Mouse (Mus musculus) forebrain, embryonic 14.5 days (tissue): ENCODE measurements at regions not wholly inside any gene's neighbourhood (a gene's known extent, or its start where the extent isn't known, plus 50 kb on each side); places are given as distances from the start of the nearest gene placed in this dataset.

Experiments used
- ATAC-seq: fragments of 200-750 bp; cut with Nextera tagmentation; 2 replicates; pipeline ENCODE4 v1.8.0; 2017; ENCODE audit warnings: mild to moderate bottlenecking, moderate library complexity
- DNase-seq: peaks from one replicate; pipeline ENCODE4 v3.0.0-alpha.2; 2015; ENCODE audit warnings: low spot score
- H3K27ac ChIP-seq: fragments of 300-500 bp; sonication (generic); 2 replicates; pipeline ENCODE4 v1.5.1; 2014; ENCODE audit warnings: low read depth, mild to moderate bottlenecking, control low read depth, low read length, moderate library complexity
- H3K27me3 ChIP-seq: fragments of 300-500 bp; sonication (generic); replicated peaks from 2 replicates; pipeline ENCODE4 v1.6.1; 2014; ENCODE audit warnings: low read length, control low read depth, mixed read lengths; ENCODE audit not compliant: control insufficient read depth, insufficient read depth
- H3K36me3 ChIP-seq: fragments of 300-500 bp; sonication (generic); 2 replicates; pipeline ENCODE4 v1.6.1; 2014; ENCODE audit warnings: low read length, control low read depth; ENCODE audit not compliant: control insufficient read depth, insufficient read depth
- H3K4me1 ChIP-seq: fragments of 300-500 bp; sonication (generic); 2 replicates; pipeline ENCODE4 v1.6.1; 2014; ENCODE audit warnings: antibody characterized with exemption, low read length, control low read depth; ENCODE audit not compliant: control insufficient read depth, insufficient read depth
- H3K4me2 ChIP-seq: fragments of 300-500 bp; sonication (generic); 2 replicates; pipeline ENCODE4 v1.6.1; 2014; ENCODE audit warnings: mild to moderate bottlenecking, control low read depth, low read length
- H3K4me3 ChIP-seq: fragments of 300-500 bp; sonication (generic); 2 replicates; pipeline ENCODE4 v1.5.1; 2014; ENCODE audit warnings: low read depth, low read length, control low read depth
- H3K9ac ChIP-seq: fragments of 300-500 bp; sonication (generic); 2 replicates; pipeline ENCODE4 v1.6.1; 2014; ENCODE audit warnings: mild to moderate bottlenecking, low read length, control low read depth, moderate library complexity
- H3K9me3 ChIP-seq: fragments of 300-500 bp; sonication (generic); replicated peaks from 2 replicates; pipeline ENCODE4 v1.6.1; 2016; ENCODE audit warnings: low read length, control low read depth, mixed read lengths; ENCODE audit not compliant: control insufficient read depth
- WGBS: fragments of 180-500 bp; shearing (Covaris S2); extraction: QIAGEN DNeasy Blood & Tissue Kit; methylation state at CpG from one replicate; pipeline ENCODE4 v1.1.7; 2014; 5-methylcytosine and 5-hydroxymethylcytosine counted together

GRCm38 (mm10) chr8:10882381-10882780 is 125.9 kb downstream of the Irs2 start:
- no peak overlapping the region for H3K27ac ChIP-seq
- WGBS: 81% methylated on average over 5 of the region's 5 CpGs
- H3K27me3 ChIP-seq: no peaks in the 10 kb centered on the region
- H3K4me3 ChIP-seq: no peak overlapping the region
- no peak overlapping the region for H3K9ac ChIP-seq
- ATAC-seq (no peak), DNase-seq (no peak)
- H3K4me2 ChIP-seq: no peak overlapping the region
- H3K36me3 ChIP-seq: no peaks in the 10 kb centered on the region
- no peaks in the 10 kb centered on the region for H3K9me3 ChIP-seq
- H3K4me1 ChIP-seq: 0 out of 2 replicates have a peak, but pooled peaks cover 2% of the 10 kb centered on the region

GRCm38 (mm10) chr8:10879883-10880282 is 128.4 kb downstream of the Irs2 start:
- Histone ChIP-seq H3K36me3 (no peaks in the 10 kb centered on the region), H3K4me1 (0 out of 2 replicates have a peak, but pooled peaks cover 2% of the 10 kb centered on the region), H3K9me3 (no peaks in the 10 kb centered on the region), H3K27me3 (no peaks in the 10 kb centered on the region), H3K4me2 (no peak overlapping the region), H3K4me3 (no peak overlapping the region), H3K27ac (no peak overlapping the region), H3K9ac (no peak overlapping the region)
- no peak for ATAC-seq
- peak; percentile 32 for DNase-seq
- 40% methylated on average over 6 of the region's 6 CpGs for WGBS

- H3K4me1 ChIP-seq: 0 out of 2 replicates have a peak, but pooled peaks cover 2% of the 10 kb centered on the region
- no peaks in the 10 kb centered on the region for H3K9me3 ChIP-seq
- H3K36me3 ChIP-seq: no peaks in the 10 kb centered on the region
- no peak overlapping the region for H3K4me2 ChIP-seq
- no peaks in the 10 kb centered on the region for H3K27me3 ChIP-seq
- no peak overlapping the region for H3K4me3 ChIP-seq
- DNase-seq: no peak
- 91% methylated on average over 10 of the region's 10 CpGs for WGBS
- ATAC-seq: no peak
- no peak overlapping the region for H3K9ac ChIP-seq
- H3K27ac ChIP-seq: no peak overlapping the region
Measured at GRCm38 (mm10) chr8:10879049-10879847, 129.0 kb downstream of the Irs2 start.

- Histone ChIP-seq H3K9ac (no peak overlapping the region), H3K4me1 (0 out of 2 replicates have a peak, but pooled peaks cover 2% of the 10 kb centered on the region), H3K27ac (no peak overlapping the region), H3K4me2 (no peak overlapping the region), H3K27me3 (no peaks in the 10 kb centered on the region), H3K36me3 (no peaks in the 10 kb centered on the region), H3K4me3 (no peak overlapping the region), H3K9me3 (no peaks in the 10 kb centered on the region)
- DNase-seq: no peak
- WGBS: 91% methylated on average over 4 of the region's 4 CpGs
- ATAC-seq: no peak
Measured at GRCm38 (mm10) chr8:10878371-10878770, 129.9 kb downstream of the Irs2 start.

- WGBS: 78% methylated on average over 6 of the region's 6 CpGs
- DNase-seq (no peak), ATAC-seq (no peak)
- H3K4me2 ChIP-seq: no peak overlapping the region
- H3K9me3 ChIP-seq: no peaks in the 10 kb centered on the region
- H3K36me3 ChIP-seq: no peaks in the 10 kb centered on the region
- no peak overlapping the region for H3K9ac ChIP-seq
- H3K27me3 ChIP-seq: no peaks in the 10 kb centered on the region
- no peak overlapping the region for H3K4me3 ChIP-seq
- no peak overlapping the region for H3K27ac ChIP-seq
- peaks cover 14% of the 10 kb centered on the region; the same call in 1 of the 2 replicates for H3K4me1 ChIP-seq
Measured at GRCm38 (mm10) chr8:10875170-10875569, 133.1 kb downstream of the Irs2 start.

GRCm38 (mm10) chr8:10871451-10871850 is 136.8 kb downstream of the Irs2 start:
- H3K9ac ChIP-seq: no peak overlapping the region
- ATAC-seq (no peak), DNase-seq (no peak)
- no peaks in the 10 kb centered on the region for H3K36me3 ChIP-seq
- H3K4me3 ChIP-seq: no peak overlapping the region
- H3K27me3 ChIP-seq: no peaks in the 10 kb centered on the region
- 58% methylated on average over 7 of the region's 7 CpGs for WGBS
- H3K4me1 ChIP-seq: peaks cover 12% of the 10 kb centered on the region; the same call in 1 of the 2 replicates
- H3K27ac ChIP-seq: no peak overlapping the region
- no peak overlapping the region for H3K4me2 ChIP-seq
- H3K9me3 ChIP-seq: no peaks in the 10 kb centered on the region

GRCm38 (mm10) chr8:10870423-10871055 is 137.7 kb downstream of the Irs2 start:
- H3K4me1 ChIP-seq: peaks cover 12% of the 10 kb centered on the region; the same call in 1 of the 2 replicates
- no peaks in the 10 kb centered on the region for H3K36me3 ChIP-seq
- ATAC-seq (no peak; the same call in 1 of the 2 replicates), DNase-seq (peak; percentile 69)
- H3K27me3 ChIP-seq: no peaks in the 10 kb centered on the region
- no peak overlapping the region for H3K4me3 ChIP-seq
- no peak overlapping the region for H3K4me2 ChIP-seq
- no peak overlapping the region for H3K27ac ChIP-seq
- WGBS: 56% methylated on average over 13 of the region's 13 CpGs
- H3K9me3 ChIP-seq: no peaks in the 10 kb centered on the region
- H3K9ac ChIP-seq: no peak overlapping the region

GRCm38 (mm10) chr8:10869866-10870265 is 138.4 kb downstream of the Irs2 start:
- no peak overlapping the region for H3K4me2 ChIP-seq
- H3K9me3 ChIP-seq: no peaks in the 10 kb centered on the region
- ATAC-seq (no peak), DNase-seq (peak; percentile 24)
- no peaks in the 10 kb centered on the region for H3K36me3 ChIP-seq
- H3K27ac ChIP-seq: no peak overlapping the region
- WGBS: 84% methylated on average over 10 of the region's 10 CpGs
- no peak overlapping the region for H3K4me3 ChIP-seq
- no peak overlapping the region for H3K9ac ChIP-seq
- H3K27me3 ChIP-seq: no peaks in the 10 kb centered on the region
- H3K4me1 ChIP-seq: peaks cover 12% of the 10 kb centered on the region; the same call in 1 of the 2 replicates
